Mouse (Mus musculus): ENCODE results near the gene Hist1h1a. TPM values are rescaled to one million over a fixed set of nuclear protein-coding genes. Genes with fewer than 3 reads are reported as not detected.
"Not testable (repeated sequence)": the region's sequence is repeated elsewhere in the genome, so short reads cannot be mapped to it uniquely, and the experiment has no call there.

Gene Hist1h1a
- polyA plus RNA-seq, 1 experiment from 2014 or later = 2.1 TPM

DNA sequence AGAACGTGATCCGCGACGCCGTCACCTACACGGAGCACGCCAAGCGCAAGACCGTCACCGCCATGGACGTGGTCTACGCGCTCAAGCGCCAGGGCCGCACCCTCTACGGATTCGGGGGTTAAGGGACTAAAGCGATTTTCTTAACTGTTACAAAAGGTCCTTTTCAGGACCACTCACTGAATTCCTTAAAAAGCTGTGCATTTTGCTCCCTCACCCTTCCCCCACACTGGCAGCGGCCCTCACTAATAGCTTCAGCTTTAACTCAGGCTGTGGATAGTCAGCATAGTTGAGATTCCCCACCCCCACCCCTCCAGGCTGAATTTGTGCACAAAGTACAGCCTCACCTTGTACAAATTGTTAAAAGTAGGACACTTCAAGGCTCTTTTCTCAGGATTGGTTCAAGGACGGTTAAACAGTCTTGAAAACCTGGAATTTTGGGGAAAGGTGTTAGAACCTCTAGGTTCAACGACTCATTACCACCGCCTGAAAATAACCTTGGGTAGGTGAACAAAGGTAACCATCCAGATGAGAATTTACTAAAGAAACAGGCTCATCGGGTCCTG is 6.2 kb upstream of the Hist1h1a start:
- under 1% methylated on average over 14 of the region's 23 CpGs for WGBS
- peak overlapping the region; percentile 64 for H3K4me2 ChIP-seq (ENCODE audit: low read depth, low read length)
- H3K27ac ChIP-seq (ENCODE audit: low read length) = peak overlapping the region; percentile 91
- H3K36me3 ChIP-seq (ENCODE audit: control insufficient read depth, insufficient read depth, low read length) = no peaks in the 10 kb centered on the region
- peak overlapping the region; percentile 42 for H3K4me3 ChIP-seq (ENCODE audit: low read length)
- no peaks in the 10 kb centered on the region for H3K9me3 ChIP-seq (ENCODE audit: control insufficient read depth, low read length)
- no peaks in the 10 kb centered on the region for H3K27me3 ChIP-seq (ENCODE audit: control insufficient read depth, insufficient read depth, low read depth, low read length)
- H3K9ac ChIP-seq (ENCODE audit: low read length) = peak overlapping the region; percentile 66
- peaks cover 15% of the 10 kb centered on the region for H3K4me1 ChIP-seq (replicated peaks; ENCODE audit: control insufficient read depth, insufficient read depth, low read length)
- ATAC-seq (ENCODE audit: low read depth) = peak; percentile 1; the same call in 1 of the 2 replicates

DNA sequence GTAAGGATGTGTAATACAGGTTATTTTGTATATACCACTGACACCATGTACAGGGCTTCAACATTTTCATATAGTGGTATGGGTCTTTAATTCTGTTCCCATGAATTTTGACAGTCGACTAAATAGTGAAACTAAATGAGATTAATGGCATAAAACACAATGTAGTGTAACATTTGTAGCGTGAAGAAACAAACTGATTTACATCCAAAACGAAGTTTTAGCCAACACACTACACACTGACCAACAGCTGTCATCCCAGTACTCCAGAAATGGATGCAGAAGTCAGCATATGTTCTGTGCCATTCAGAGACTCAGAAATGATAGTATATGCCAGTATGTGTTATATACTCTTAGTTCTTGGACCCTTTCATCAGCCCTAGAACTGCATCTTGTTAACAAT is 5.5 kb upstream of the Hist1h1a start:
- Histone ChIP-seq H3K27me3 (ENCODE audit: control insufficient read depth, insufficient read depth, low read depth, low read length) (no peaks in the 10 kb centered on the region), H3K27ac (ENCODE audit: low read length) (no peak overlapping the region), H3K4me1 (replicated peaks; ENCODE audit: control insufficient read depth, insufficient read depth, low read length) (peaks cover 13% of the 10 kb centered on the region), H3K36me3 (ENCODE audit: control insufficient read depth, insufficient read depth, low read length) (no peaks in the 10 kb centered on the region), H3K9me3 (ENCODE audit: control insufficient read depth, low read length) (no peaks in the 10 kb centered on the region), H3K4me3 (ENCODE audit: low read length) (no peak overlapping the region), H3K9ac (ENCODE audit: low read length) (no peak overlapping the region), H3K4me2 (ENCODE audit: low read depth, low read length) (peak overlapping the region; percentile 26; the same call in 1 of the 2 replicates)
- ATAC-seq (ENCODE audit: low read depth) = no peak
- WGBS = 41% methylated on average over 3 of the region's 3 CpGs

DNA sequence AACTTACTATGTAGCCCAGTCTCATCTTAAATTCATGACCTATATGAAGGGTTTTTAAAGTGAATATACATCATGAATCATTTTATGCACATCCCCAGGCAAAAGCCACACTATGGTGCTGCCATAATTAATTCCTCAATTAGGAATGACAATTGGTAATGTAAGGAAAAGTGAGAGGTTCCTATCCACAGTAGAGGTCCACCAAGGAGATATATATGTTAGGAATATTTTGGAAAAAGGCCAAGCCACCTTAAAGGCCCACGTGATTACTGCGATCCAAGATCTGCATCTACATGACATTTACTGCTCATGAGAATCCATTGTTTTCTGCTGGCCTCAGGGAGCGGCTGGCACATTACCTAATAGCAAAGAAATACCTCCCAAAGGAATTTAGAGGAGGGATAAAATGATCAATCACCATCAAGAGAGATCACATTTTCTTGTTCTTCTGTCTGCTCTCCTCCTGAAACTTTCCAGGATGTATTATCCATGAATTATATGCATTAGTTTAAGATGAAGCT is 4.2 kb upstream of the Hist1h1a start:
- no peak overlapping the region for H3K4me3 ChIP-seq (ENCODE audit: low read length)
- ATAC-seq (ENCODE audit: low read depth) = no peak
- H3K9ac ChIP-seq (ENCODE audit: low read length) = no peak overlapping the region
- no peak overlapping the region for H3K4me2 ChIP-seq (ENCODE audit: low read depth, low read length)
- no peaks in the 10 kb centered on the region for H3K9me3 ChIP-seq (ENCODE audit: control insufficient read depth, low read length)
- no peak overlapping the region for H3K27ac ChIP-seq (ENCODE audit: low read length)
- 78% methylated on average over 3 of the region's 3 CpGs for WGBS
- H3K36me3 ChIP-seq (ENCODE audit: control insufficient read depth, insufficient read depth, low read length) = no peaks in the 10 kb centered on the region
- peaks cover 13% of the 10 kb centered on the region for H3K4me1 ChIP-seq (replicated peaks; ENCODE audit: control insufficient read depth, insufficient read depth, low read length)
- H3K27me3 ChIP-seq (ENCODE audit: control insufficient read depth, insufficient read depth, low read depth, low read length) = no peaks in the 10 kb centered on the region

GRCm38 (mm10) chr13:23759916-23760239 is 3.6 kb upstream of the Hist1h1a start:
- Histone ChIP-seq H3K4me3 (ENCODE audit: low read length) (peak overlapping the region; percentile 53), H3K4me1 (replicated peaks; ENCODE audit: control insufficient read depth, insufficient read depth, low read length) (peaks cover 15% of the 10 kb centered on the region), H3K9me3 (ENCODE audit: control insufficient read depth, low read length) (no peaks in the 10 kb centered on the region), H3K27ac (ENCODE audit: low read length) (peak overlapping the region; percentile 95), H3K4me2 (ENCODE audit: low read depth, low read length) (peak overlapping the region; percentile 77), H3K9ac (ENCODE audit: low read length) (peak overlapping the region; percentile 70), H3K36me3 (ENCODE audit: control insufficient read depth, insufficient read depth, low read length) (no peaks in the 10 kb centered on the region), H3K27me3 (ENCODE audit: control insufficient read depth, insufficient read depth, low read depth, low read length) (no peaks in the 10 kb centered on the region)
- no peak for ATAC-seq (ENCODE audit: low read depth)
- 72% methylated on average over 1 of the region's 1 CpGs for WGBS

DNA sequence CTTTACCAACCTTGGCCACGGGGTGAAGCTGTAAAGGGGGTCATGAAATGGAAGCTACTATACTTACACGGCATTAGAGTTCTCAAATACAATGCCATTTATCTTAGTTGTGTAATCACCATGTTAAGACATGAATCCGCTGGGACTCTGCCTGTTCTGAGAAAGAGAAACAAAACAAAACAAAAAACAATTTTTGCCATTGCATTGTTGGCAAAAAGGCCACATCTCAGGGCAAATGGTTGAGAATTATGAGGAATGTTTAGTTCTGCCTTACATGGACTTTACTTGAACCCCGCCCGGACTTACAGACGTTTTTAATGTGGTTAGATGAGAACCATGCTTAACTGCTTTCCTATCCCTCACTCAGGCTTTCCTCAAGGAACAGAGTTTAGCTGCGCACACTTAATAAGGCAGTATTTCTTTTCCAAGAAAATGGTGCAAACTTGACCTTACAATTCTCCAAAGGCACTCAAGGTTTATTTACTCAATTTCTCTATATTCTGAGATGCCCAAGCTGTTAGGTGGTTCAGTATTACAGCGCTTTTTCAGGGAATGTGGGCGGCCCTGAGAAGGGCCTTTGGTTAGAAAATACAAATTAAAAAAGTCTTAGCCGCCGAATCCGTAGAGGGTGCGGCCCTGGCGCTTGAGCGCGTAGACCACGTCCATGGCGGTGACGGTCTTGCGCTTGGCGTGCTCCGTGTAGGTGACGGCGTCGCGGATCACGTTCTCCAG is 3.1 kb upstream of the Hist1h1a start:
- 1% methylated on average over 18 of the region's 27 CpGs for WGBS
- peak overlapping the region; percentile 77 for H3K4me2 ChIP-seq (ENCODE audit: low read depth, low read length)
- H3K27me3 ChIP-seq (ENCODE audit: control insufficient read depth, insufficient read depth, low read depth, low read length) = no peaks in the 10 kb centered on the region
- no peaks in the 10 kb centered on the region for H3K9me3 ChIP-seq (ENCODE audit: control insufficient read depth, low read length)
- peak overlapping the region; percentile 53 for H3K4me3 ChIP-seq (ENCODE audit: low read length)
- peaks cover 18% of the 10 kb centered on the region for H3K4me1 ChIP-seq (replicated peaks; ENCODE audit: control insufficient read depth, insufficient read depth, low read length)
- H3K9ac ChIP-seq (ENCODE audit: low read length) = peak overlapping the region; percentile 70
- H3K27ac ChIP-seq (ENCODE audit: low read length) = peak overlapping the region; percentile 95
- ATAC-seq (ENCODE audit: low read depth) = no peak
- H3K36me3 ChIP-seq (ENCODE audit: control insufficient read depth, insufficient read depth, low read length) = no peaks in the 10 kb centered on the region

- Histone ChIP-seq H3K4me2 (ENCODE audit: low read depth, low read length) (peak within 1 kb of the TSS; percentile 77), H3K9ac (ENCODE audit: low read length) (peak within 1 kb of the TSS; percentile 71), H3K27me3 (ENCODE audit: control insufficient read depth, insufficient read depth, low read depth, low read length) (no peaks in the 10 kb centered on the region), H3K27ac (ENCODE audit: low read length) (peak within 1 kb of the TSS; percentile 95), H3K9me3 (ENCODE audit: control insufficient read depth, low read length) (no peaks in the 10 kb centered on the region), H3K4me3 (ENCODE audit: low read length) (peak within 1 kb of the TSS; percentile 53), H3K36me3 (ENCODE audit: control insufficient read depth, insufficient read depth, low read length) (no peaks in the 10 kb centered on the region), H3K4me1 (replicated peaks; ENCODE audit: control insufficient read depth, insufficient read depth, low read length) (peaks cover 18% of the 10 kb centered on the region)
- WGBS = under 1% methylated on average over 67 of the region's 72 CpGs
- ATAC-seq (ENCODE audit: low read depth) = peak; percentile 76
These were observed 2.2 kb upstream of the Hist1h1a start, which contains the start of gene Hist1h4a for GRCm38 (mm10) chr13:23760972-23761864. Gene Hist1h4a (minus strand): TSS chr13:23761230.

DNA sequence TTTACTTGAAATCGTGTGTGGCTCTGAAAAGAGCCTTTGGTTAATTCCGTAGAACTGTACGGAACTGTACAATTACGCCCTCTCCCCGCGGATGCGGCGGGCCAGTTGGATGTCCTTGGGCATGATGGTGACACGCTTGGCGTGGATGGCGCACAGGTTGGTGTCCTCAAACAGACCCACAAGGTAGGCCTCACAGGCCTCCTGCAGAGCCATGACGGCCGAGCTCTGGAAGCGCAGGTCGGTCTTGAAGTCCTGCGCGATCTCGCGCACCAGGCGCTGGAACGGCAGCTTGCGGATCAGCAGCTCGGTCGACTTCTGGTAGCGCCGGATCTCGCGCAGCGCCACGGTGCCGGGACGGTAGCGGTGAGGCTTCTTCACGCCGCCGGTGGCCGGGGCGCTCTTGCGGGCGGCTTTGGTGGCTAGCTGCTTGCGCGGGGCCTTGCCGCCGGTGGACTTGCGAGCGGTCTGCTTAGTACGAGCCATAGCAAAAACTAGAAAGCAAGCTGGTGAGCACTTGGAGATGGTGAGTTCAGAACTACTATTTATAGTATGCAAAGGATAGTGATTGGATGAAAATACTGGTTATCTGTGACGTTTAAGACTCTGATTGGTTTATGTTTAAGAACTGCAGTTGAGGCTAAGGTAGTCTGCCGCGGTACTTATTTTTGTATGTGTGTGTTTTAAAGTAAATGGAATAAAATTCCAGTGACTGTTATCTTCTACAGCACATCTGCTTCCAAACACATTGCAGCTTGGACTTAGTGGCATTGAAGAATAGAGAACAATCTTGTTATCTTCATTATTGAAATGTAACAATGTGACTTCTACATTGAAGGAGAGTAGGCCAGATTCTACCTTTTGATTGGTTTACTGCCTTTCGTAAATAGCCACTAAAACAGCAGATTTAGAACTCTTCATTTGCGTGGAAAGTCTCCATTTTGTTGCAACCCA is 1.3 kb upstream of the Hist1h1a start, which contains the start of gene Hist1h3a:
Hist1h3a (minus strand) TSS at position 516 of the 951 bp plus-strand sequence.
- peak within 1 kb of the TSS; percentile 53 for H3K4me3 ChIP-seq (ENCODE audit: low read length)
- peak within 1 kb of the TSS; percentile 71 for H3K9ac ChIP-seq (ENCODE audit: low read length)
- H3K4me1 ChIP-seq (replicated peaks; ENCODE audit: control insufficient read depth, insufficient read depth, low read length) = peaks cover 18% of the 10 kb centered on the region
- not testable (repeated sequence) for H3K9me3 ChIP-seq (ENCODE audit: control insufficient read depth, low read length); H3K27me3 ChIP-seq (ENCODE audit: control insufficient read depth, insufficient read depth, low read depth, low read length); H3K36me3 ChIP-seq (ENCODE audit: control insufficient read depth, insufficient read depth, low read length)
- H3K27ac ChIP-seq (ENCODE audit: low read length) = peak within 1 kb of the TSS; percentile 95
- WGBS = under 1% methylated on average over 27 of the region's 52 CpGs
- H3K4me2 ChIP-seq (ENCODE audit: low read depth, low read length) = peak within 1 kb of the TSS; percentile 77
- peak; percentile 68 for ATAC-seq (ENCODE audit: low read depth)

DNA sequence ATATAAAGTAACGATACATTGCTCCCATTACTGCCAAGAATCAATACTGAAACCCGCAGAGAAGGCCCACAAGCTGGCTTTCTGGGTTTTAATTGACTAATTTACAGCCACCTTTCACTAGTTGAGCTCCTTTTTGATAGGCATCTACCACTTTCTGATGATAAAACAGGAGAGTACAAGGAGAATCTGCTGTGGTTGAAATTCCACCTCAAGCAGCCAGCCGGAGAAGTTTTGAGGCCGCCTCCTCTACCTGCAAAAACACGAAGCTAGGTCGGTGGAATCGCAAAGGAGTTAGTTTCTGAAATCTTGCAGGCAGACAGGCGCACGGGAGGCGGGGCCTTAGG is 252 bp upstream of the Hist1h1a start:
- Histone ChIP-seq H3K27ac (ENCODE audit: low read length) (peak overlapping the region; percentile 95), H3K4me1 (replicated peaks; ENCODE audit: control insufficient read depth, insufficient read depth, low read length) (peaks cover 18% of the 10 kb centered on the region), H3K36me3 (ENCODE audit: control insufficient read depth, insufficient read depth, low read length) (no peaks in the 10 kb centered on the region), H3K9ac (ENCODE audit: low read length) (peak overlapping the region; percentile 61), H3K9me3 (ENCODE audit: control insufficient read depth, low read length) (no peaks in the 10 kb centered on the region), H3K4me3 (ENCODE audit: low read length) (peak overlapping the region; percentile 53), H3K4me2 (ENCODE audit: low read depth, low read length) (peak overlapping the region; percentile 77), H3K27me3 (ENCODE audit: control insufficient read depth, insufficient read depth, low read depth, low read length) (no peaks in the 10 kb centered on the region)
- WGBS = 1% methylated on average over 10 of the region's 10 CpGs
- no peak for ATAC-seq (ENCODE audit: low read depth)
